Mouse (Mus musculus): ENCODE results near the gene Gcfc2.
A peak's percentile ranks its signal among the peaks of the same experiment; 100 is the strongest.

Gcfc2 gene

GRCm38 (mm10) chr6:81979286-81979685 is 55.8 kb downstream of the Gcfc2 start:
- no peak for DNase-seq

- DNase-seq, result no peak
Measured at GRCm38 (mm10) chr6:81986171-81986570, 62.7 kb downstream of the Gcfc2 start.

GRCm38 (mm10) chr6:81986599-81986998 is 63.1 kb downstream of the Gcfc2 start:
- DNase-seq, result no peak

- DNase-seq, result peak; percentile 63 to 73
Measured at GRCm38 (mm10) chr6:81987010-81987409, 63.5 kb downstream of the Gcfc2 start.

DNA sequence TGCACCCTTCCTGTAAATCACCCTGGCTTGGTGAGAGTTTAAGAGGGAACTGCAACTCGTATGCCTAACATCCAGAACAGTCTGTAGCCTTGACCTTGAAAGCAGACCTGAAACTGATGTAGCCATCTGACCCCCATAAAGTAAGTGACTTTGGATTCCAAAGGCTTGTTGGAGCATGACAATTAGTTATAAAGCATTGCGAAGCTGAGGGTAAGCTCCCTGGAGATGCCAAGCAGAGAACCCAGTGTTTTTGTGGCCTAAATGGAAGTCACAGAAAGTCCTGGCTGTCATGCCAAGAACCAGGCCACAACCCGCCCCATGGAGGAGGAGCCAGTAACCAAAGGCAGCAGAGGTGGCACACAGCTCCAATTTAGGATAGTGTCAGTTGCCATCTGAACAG is 64.1 kb downstream of the Gcfc2 start:
- peak; percentile 23 to 27 for DNase-seq

GRCm38 (mm10) chr6:81988341-81988740 is 64.9 kb downstream of the Gcfc2 start:
- no peak for DNase-seq

- peak in 1 of 2 experiments; percentile 13 for DNase-seq
Measured at GRCm38 (mm10) chr6:81990049-81990810, 66.8 kb downstream of the Gcfc2 start.

Data from cerebellum, adult 18-20 months (tissue).